Mouse (Mus musculus) spleen, postnatal 36 days (tissue): ENCODE results near the gene Uri1.

ENCODE experiments used
- DNase-seq, 2 experiments: peaks; one replicate each; pipeline ENCODE4 v3.0.0; 2022; ENCODE audit warnings: low spot score in 2 of 2, mixed read lengths in 1 of 2

Uri1 gene

DNA sequence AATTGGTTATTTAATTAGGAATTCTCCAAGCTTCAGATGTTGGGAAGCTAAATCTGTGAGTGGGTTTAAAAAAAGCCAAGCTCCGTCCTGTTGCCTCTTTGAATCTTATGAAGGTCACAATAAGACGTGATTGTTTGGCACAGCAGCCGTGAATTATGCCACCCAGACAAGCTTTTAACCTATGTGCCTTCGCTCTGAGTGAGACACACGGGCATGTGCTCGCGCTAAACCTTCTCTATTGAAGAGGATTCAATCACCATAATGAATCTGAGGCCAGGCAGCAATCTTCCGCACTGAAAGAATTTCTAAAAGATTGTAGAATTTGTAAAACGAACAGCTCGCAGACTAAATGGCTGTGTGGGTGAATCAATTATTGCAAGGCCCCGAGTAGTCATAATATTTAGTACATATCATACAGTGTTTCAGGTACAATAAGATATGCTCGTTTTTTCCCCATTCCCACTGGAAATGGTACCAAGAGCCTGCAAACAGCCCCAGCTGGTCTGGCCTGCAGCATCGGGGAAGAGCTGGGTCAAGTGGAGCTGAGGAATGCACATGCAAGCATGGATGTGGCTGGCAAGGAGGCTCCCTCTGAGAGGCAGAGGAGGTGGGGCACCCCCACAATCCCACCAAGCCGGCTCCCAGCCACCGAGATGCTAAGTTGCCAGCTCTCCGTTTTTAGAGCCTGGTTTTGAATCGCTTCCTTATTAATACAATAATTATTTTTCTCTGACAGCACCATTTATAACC is 101.5 kb downstream of the Uri1 start:
- no peak for DNase-seq

DNA sequence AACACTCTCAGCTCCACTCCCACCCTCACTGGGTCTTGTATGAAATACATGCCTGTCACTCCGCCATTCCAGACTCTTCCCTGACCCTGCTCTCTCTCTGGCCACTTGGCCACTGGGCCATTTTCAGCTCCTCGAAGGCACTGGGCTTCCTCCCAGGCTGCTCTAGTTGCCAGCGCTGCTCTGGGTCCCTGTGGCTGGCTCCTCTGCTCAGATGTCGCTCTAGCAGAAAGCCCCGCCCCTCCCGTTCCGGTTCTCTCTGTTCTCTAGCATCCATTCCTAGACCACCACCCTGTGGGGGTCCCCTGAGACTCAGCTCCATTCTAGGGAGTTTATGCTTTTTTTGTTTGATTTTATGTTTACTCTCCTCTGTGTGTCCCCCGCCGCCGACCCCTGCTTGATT is 104.4 kb downstream of the Uri1 start:
- DNase-seq: no peak

DNA sequence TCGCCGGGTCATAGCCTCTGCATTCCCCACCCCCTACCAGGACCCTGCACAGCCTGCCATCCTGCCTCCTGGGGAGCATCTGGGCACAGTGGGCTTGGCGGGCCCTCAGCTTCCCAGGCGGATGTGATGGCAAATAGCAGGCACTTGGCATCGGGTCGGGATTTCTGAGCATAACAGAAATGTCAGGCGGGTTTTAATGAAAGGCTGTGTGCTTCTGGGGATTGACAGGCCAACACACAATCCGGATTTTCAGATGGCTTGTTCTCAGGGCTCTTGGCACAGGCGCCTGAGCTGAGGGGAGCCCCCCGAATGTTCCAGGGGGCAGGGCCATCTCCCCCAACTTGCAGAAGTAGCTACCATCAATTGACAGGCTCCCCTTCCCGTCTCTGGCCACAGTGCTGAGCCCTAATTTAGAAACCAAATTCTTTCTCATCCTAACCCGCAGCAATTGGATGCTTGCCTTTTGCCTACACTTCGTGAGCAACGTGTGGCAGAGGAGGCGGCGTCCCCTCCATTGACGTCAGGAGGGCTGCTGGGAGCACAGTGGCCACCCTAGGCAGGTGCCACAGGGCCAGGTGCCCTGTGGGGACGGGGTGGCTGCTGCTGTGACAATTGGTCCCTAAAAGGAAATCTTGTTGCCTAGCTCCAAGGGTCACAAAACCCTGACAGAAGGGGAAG is 106.5 kb downstream of the Uri1 start:
- DNase-seq: no peak

DNA sequence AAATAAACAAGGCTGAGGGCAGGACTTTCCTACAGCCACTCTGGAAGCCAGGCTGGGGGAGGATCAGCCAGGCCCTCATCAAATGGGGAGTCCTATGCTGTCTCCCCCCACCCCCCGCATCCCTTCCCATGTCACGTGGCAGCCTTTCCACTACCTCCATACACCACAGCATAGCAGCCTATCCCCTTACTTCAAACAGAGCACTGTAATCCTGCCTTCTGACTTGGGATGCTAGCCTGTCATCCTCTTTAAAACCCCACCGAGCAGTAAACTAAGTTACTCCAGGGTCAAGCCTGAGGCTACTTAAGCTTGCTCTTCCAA is 111.6 kb downstream of the Uri1 start:
- DNase-seq: no peak

DNA sequence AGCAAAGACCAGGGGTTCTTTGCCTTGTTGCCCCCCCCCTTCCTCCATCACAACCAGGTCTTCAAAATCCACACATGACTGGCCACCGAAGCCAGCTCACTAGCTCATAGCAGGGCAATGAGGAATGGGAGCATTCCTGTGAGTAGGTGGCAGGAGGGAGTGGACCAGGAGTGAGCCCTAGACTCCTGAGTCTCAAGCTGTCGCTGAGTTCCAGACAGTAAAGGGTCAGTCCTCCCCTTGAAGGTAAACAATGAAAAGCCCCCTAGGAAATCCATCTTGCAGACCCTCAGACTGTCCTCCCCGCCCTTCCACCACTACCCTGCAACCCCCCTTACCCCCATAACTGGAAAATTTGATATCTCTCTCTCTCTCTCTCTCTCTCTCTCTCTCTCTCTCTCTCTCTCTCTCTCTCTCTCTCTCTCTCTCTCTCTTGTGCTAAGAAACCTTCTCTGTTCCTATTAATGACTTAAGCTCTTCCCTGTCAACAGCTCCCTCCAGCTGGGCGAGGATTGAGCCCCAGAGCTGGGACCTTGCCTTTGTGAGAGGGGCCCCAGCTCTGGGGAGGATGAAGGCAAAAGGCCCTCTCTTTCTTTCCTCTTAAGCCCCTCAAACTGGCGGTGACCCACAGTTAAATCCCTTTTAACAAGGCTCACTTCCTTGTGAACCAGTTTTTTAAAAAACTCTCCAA is 112.1 kb downstream of the Uri1 start:
- no peak for DNase-seq

DNA sequence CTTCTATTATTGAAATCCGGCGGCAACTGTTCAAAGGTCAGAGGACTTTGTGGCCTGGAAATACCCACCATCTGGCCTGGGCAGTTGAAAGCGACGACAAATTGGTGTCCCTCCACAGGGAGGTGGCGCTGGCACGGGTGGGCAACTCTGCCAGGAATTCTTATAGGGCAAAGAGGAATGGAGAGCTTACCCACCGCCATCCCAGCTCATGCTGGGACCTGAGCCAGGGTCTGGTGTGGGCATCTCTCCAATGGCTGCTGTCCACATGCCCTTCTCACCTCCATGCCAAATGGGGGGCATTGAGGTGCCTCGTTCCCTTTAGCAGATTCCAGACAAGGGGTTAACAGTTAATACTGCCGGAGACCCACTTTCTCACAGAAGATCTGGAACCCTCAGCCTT is 113.2 kb downstream of the Uri1 start:
- no peak for DNase-seq
